Mouse (Mus musculus): ENCODE measurements at regions not wholly inside any gene's neighbourhood (a gene's known extent, or its start where the extent isn't known, plus 50 kb on each side); places are given as distances from the start of the nearest gene placed in this dataset.

- DNase-seq: no peak
Measured at GRCm38 (mm10) chr15:36852229-36852821, 155.2 kb downstream of the Zfp706 start.

DNA sequence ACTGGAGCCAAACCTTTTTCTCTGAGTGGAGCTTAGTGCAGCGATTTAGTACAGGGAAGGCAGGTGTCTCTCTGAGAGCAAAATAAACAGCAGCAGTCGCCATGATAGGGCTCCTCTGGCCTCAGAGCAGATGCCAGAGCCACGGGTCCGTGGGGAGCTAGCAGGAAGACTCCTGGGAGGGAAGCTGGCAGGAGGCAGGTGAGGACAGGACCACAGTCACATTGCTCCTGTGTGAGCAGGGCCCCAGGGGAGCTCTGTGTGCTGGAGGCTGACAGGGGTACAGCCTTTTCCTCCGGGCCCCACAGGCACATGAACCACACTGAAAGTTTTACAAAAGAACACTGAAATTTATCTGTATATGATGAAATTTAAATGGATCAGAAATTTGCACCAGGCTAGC is 159.3 kb downstream of the Zfp706 start:
- DNase-seq: no peak

- no peak for DNase-seq
Measured at GRCm38 (mm10) chr15:36846806-36847205, 160.8 kb downstream of the Zfp706 start.
